Mouse (Mus musculus) brain, embryonic 14.5 days (tissue): Measurements from ENCODE around the gene Gipc2. TPM values are rescaled to one million over a fixed set of nuclear protein-coding genes. Genes with fewer than 3 reads are reported as not detected.
A peak's percentile ranks its signal among the peaks of the same experiment; 100 is the strongest.

Experiments
- DNase-seq: peaks from one replicate; pipeline ENCODE4 v3.0.0-alpha.2; 2011; ENCODE audit warnings: low read depth
- CTCF ChIP-seq: fragments of 200-500 bp; IDR thresholded peaks from 2 replicates; pipeline ENCODE4 v1.5.1; 2012; ENCODE audit warnings: inconsistent platforms, mild to moderate bottlenecking, moderate library complexity, borderline replicate concordance; ENCODE audit not compliant: insufficient read depth, insufficient read length; ENCODE audit errors: extremely low read depth
- POLR2A ChIP-seq: fragments of 200-500 bp; IDR thresholded peaks from 2 replicates; pipeline ENCODE4 v1.6.1; 2012; ENCODE audit warnings: mild to moderate bottlenecking, inconsistent platforms, borderline replicate concordance; ENCODE audit not compliant: poor library complexity, insufficient read depth, insufficient read length, severe bottlenecking; ENCODE audit errors: extremely low read depth
- polyA plus RNA-seq: library from polyadenylated mRNA; depleted of rRNA; stranded (reverse); fragments of >200 nt; gene quantifications from 2 replicates; pipeline ENCODE4 v1.2.3, GENCODE M21; 2012

Gipc2 gene
- polyA plus RNA-seq, 1 experiment = 6.0 TPM

- no peak for TF ChIP-seq POLR2A
- TF ChIP-seq CTCF = peak; percentile 90
- peak; percentile 66 for DNase-seq
Measured at GRCm38 (mm10) chr3:152089178-152089577, 76.9 kb downstream of the Gipc2 start.

- TF ChIP-seq POLR2A (no peak), CTCF (no peak)
- DNase-seq = no peak
Measured at GRCm38 (mm10) chr3:152081381-152081780, 84.6 kb downstream of the Gipc2 start.

GRCm38 (mm10) chr3:152076088-152076487, 89.9 kb downstream of the Gipc2 start:
- DNase-seq = no peak
- no peak for TF ChIP-seq POLR2A
- no peak for TF ChIP-seq CTCF

- no peak for DNase-seq
- TF ChIP-seq CTCF (no peak), POLR2A (no peak)
Measured at GRCm38 (mm10) chr3:152069001-152069400, 97.0 kb downstream of the Gipc2 start.

- DNase-seq = no peak
- no peak for TF ChIP-seq POLR2A
Measured at GRCm38 (mm10) chr3:152068311-152068710, 97.7 kb downstream of the Gipc2 start.

- peak; percentile 56 for DNase-seq
- no peak for TF ChIP-seq POLR2A
- TF ChIP-seq CTCF = peak; percentile 43; the same call in 1 of the 2 replicates
Measured at GRCm38 (mm10) chr3:152066696-152067095, 99.3 kb downstream of the Gipc2 start.

GRCm38 (mm10) chr3:152065806-152066205, 100.2 kb downstream of the Gipc2 start:
- DNase-seq = no peak

GRCm38 (mm10) chr3:152064166-152064565, 101.9 kb downstream of the Gipc2 start:
- TF ChIP-seq POLR2A = no peak
- no peak for TF ChIP-seq CTCF
- no peak for DNase-seq

More at GRCm38 (mm10) chr3:152065806-152066205, 100.2 kb downstream of the Gipc2 start:
- TF ChIP-seq CTCF = no peak
- TF ChIP-seq POLR2A = no peak

- TF ChIP-seq POLR2A = no peak
- no peak for TF ChIP-seq CTCF
- no peak for DNase-seq
Measured at GRCm38 (mm10) chr3:152062806-152063205, 103.2 kb downstream of the Gipc2 start.

- TF ChIP-seq CTCF (no peak), POLR2A (no peak)
Measured at GRCm38 (mm10) chr3:152061145-152061544, 104.9 kb downstream of the Gipc2 start.

GRCm38 (mm10) chr3:152058235-152058634, 107.8 kb downstream of the Gipc2 start:
- TF ChIP-seq POLR2A = no peak
- TF ChIP-seq CTCF = no peak
- DNase-seq = no peak

More at GRCm38 (mm10) chr3:152061145-152061544, 104.9 kb downstream of the Gipc2 start:
- DNase-seq = peak; percentile 86

- peak; percentile 19 for DNase-seq
- TF ChIP-seq CTCF (no peak), POLR2A (no peak)
Measured at GRCm38 (mm10) chr3:152054260-152054659, 111.8 kb downstream of the Gipc2 start.
